Comparison of ENCODE assay signal across 8 mouse cellular contexts in the genomic region with DNA sequence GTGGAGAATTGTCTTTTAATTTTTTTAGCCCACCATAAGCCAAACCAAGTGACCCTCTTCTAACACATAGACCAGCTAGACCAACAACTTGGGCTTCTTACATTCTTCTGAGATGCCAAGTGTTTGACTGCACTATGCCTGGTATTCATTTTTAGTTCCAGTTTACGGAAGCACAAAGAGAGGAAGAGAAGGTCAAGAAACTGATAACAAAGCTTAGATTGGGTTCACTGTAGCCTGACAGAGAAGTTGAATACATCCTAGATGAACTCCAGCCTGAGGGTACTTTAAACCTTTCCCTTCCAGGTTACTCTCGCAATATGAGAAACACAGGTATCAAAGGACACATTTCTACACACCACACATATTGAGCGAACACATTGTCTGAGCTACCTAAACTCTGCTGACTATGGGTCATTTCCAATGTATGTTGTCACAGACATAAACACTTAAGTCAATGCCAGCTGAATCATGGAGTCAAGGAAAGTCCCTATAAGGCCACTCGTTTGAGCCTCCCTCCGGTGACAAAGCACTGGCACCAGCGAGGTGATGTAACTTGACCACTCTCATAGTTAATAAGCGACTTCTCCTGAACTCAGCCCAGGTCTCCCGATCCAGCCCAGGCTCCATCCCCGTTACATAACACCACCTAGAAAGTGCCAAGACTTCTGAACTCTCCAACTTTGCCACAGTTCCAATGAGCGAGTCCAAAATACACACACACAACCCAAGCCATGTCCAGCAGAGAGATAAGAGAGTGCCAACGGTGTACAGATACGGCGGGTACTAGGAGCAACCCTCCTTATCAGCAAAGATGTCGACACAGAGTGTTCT. TPM values are rescaled to one million over a fixed set of nuclear protein-coding genes. Genes with fewer than 3 reads are reported as not detected.
DNase-seq lines count a peak whose midpoint lies in the region.
"Had no signal": no experiment of that assay in that cellular context is flagged by ENCODE, and none has a peak within 500 bp of the region (broad histone marks: within the 10 kb centered on the region; RNA-seq: fewer than 3 reads in every experiment).

No protein-coding gene starts in this region.

- peak; percentile 50 for DNase-seq in adrenal gland, adult 8-10 months
- DNase-seq in gastrocnemius, postnatal 25 days, result peak; percentile 72
- peak; percentile 86 to 94 for DNase-seq in kidney, adult 8-10 months
- peak; percentile 56 for DNase-seq in lung, postnatal 14 days
- DNase-seq in layer of hippocampus, adult 11-12 months (ENCODE audit: low spot score), result no peak
- no peak for DNase-seq in cerebellum, adult 8-10 months
- DNase-seq in T-cell, adult 2 months (ENCODE audit: low spot score), result no peak
- DNase-seq: cerebellum, postnatal 25 days had no signal

RNA-seq across cellular contexts. Expression of a gene that starts 5.8 kb away (rescaled TPM):
- total RNA-seq in adrenal gland, adult 8-10 months (2022), result 1 to 10 TPM; 2.0 to 4.5 (median 3.5) TPM
- total RNA-seq in gastrocnemius, postnatal 25 days (2021), result 1 to 10 TPM; 2.7 to 2.8 TPM

Comparison
In these comparisons a context has a peak if more than half of its experiments do, and no peak if none do; other contexts are left out.
1. DNase-seq: peak in adrenal gland, adult 8-10 months (single experiment), gastrocnemius, postnatal 25 days (single experiment), kidney, adult 8-10 months (2 of 2) and lung, postnatal 14 days (single experiment); none in layer of hippocampus, adult 11-12 months (single experiment), cerebellum, adult 8-10 months (single experiment) and T-cell, adult 2 months (single experiment).